Mouse (Mus musculus) stomach, embryonic 16.5 days (tissue): ENCODE data around the gene Gemin5. TPM values are rescaled to one million over a fixed set of nuclear protein-coding genes. Genes with fewer than 3 reads are reported as not detected.

Source experiments
- ATAC-seq: fragments of 200-750 bp; cut with Nextera tagmentation; 2 replicates; pipeline ENCODE4 v1.8.0; 2017; ENCODE audit warnings: moderate number of reproducible peaks, moderate TSS enrichment; ENCODE audit not compliant: insufficient read depth, low FRiP score
- H3K27ac ChIP-seq: fragments of 300-500 bp; sonication (generic); 2 replicates; pipeline ENCODE4 v1.5.1; 2014; ENCODE audit warnings: low read length
- H3K27me3 ChIP-seq: fragments of 300-500 bp; sonication (generic); 2 replicates; pipeline ENCODE4 v1.6.1; 2014; ENCODE audit warnings: low read length, control low read depth, mixed read lengths; ENCODE audit not compliant: control insufficient read depth, insufficient read depth
- H3K36me3 ChIP-seq: fragments of 300-500 bp; sonication (generic); 2 replicates; pipeline ENCODE4 v1.6.1; 2014; ENCODE audit warnings: low read length; ENCODE audit not compliant: control insufficient read depth, insufficient read depth
- H3K4me1 ChIP-seq: fragments of 300-500 bp; sonication (generic); 2 replicates; pipeline ENCODE4 v1.6.1; 2014; ENCODE audit warnings: low read length, control low read depth, mixed read lengths; ENCODE audit not compliant: control insufficient read depth, insufficient read depth
- H3K4me2 ChIP-seq: fragments of 300-500 bp; sonication (generic); 2 replicates; pipeline ENCODE4 v1.6.1; 2014; ENCODE audit warnings: low read depth, low read length, mixed read lengths
- H3K4me3 ChIP-seq: fragments of 300-500 bp; sonication (generic); replicated peaks from 2 replicates; pipeline ENCODE4 v1.5.1; 2014; ENCODE audit warnings: mild to moderate bottlenecking, low read length
- H3K9ac ChIP-seq: fragments of 300-500 bp; sonication (generic); 2 replicates; pipeline ENCODE4 v1.6.1; 2014; ENCODE audit warnings: low read length
- H3K9me3 ChIP-seq: fragments of 300-500 bp; sonication (generic); replicated peaks from 2 replicates; pipeline ENCODE4 v1.6.1; 2016; ENCODE audit warnings: low read length, control low read depth; ENCODE audit not compliant: control insufficient read depth
- WGBS: fragments of 180-500 bp; shearing (Covaris S2); extraction: QIAGEN DNeasy Blood & Tissue Kit; methylation state at CpG from one replicate; pipeline ENCODE4 v1.1.7; 2014; 5-methylcytosine and 5-hydroxymethylcytosine counted together
- polyA plus RNA-seq: library from polyadenylated mRNA; unstranded; fragments of >200 nt; fragmentation: Nextera tagmentation; extraction: Ambion mirVana; gene quantifications from 2 replicates; pipeline ENCODE4 v1.2.1, GENCODE M21; 2015

The Gemin5 gene
- polyA plus RNA-seq, 1 experiment from 2014 or later: 14.9 TPM

- H3K27me3 ChIP-seq: no peaks in the 10 kb centered on the region
- H3K4me1 ChIP-seq: no peaks in the 10 kb centered on the region
- ATAC-seq: no peak
- H3K36me3 ChIP-seq: no peaks in the 10 kb centered on the region
- no peak overlapping the region for H3K27ac ChIP-seq
- H3K9ac ChIP-seq: no peak overlapping the region
- H3K9me3 ChIP-seq: no peaks in the 10 kb centered on the region
- 71% methylated on average over 3 of the region's 3 CpGs for WGBS
- no peak overlapping the region for H3K4me3 ChIP-seq
- no peak overlapping the region for H3K4me2 ChIP-seq
These were observed 95.4 kb downstream of the Gemin5 start for GRCm38 (mm10) chr11:58072978-58073377.

Other genes starting within 250 kb of the Gemin5 start
- gene Larp1, start 159.5 kb downstream of the Gemin5 start, polyA plus RNA-seq: 21.8 and 22.9 TPM in 2 replicates
- not detected in 2 replicates for gene Gm12248, start 75.4 kb downstream of the Gemin5 start, polyA plus RNA-seq
- gene Cnot8, start 64.4 kb downstream of the Gemin5 start, polyA plus RNA-seq: 71.7 and 74.6 TPM in 2 replicates
- gene Mrpl22, start 3.1 kb upstream of the Gemin5 start, polyA plus RNA-seq: 111 and 118 TPM in 2 replicates
- 4.5 and 6.3 TPM in 2 replicates for gene Igtp, start 31.0 kb upstream of the Gemin5 start, polyA plus RNA-seq
- gene Irgm2, start 31.1 kb upstream of the Gemin5 start, polyA plus RNA-seq: 3.7 and 4.0 TPM in 2 replicates
- gene 4930438A08Rik, start 106.3 kb upstream of the Gemin5 start, polyA plus RNA-seq: 0.17 and 0.26 TPM in 2 replicates
- gene Zfp692, start 138.5 kb upstream of the Gemin5 start, polyA plus RNA-seq: 28.8 and 29.9 TPM in 2 replicates
- gene Zfp672, start 161.8 kb upstream of the Gemin5 start, polyA plus RNA-seq: 44.8 and 52.1 TPM in 2 replicates
- gene Sh3bp5l, start 162.2 kb upstream of the Gemin5 start, polyA plus RNA-seq: 29.8 and 37.1 TPM in 2 replicates
- 213 and 226 TPM in 2 replicates for gene Lypd8, start 210.5 kb upstream of the Gemin5 start, polyA plus RNA-seq